Mouse (Mus musculus) liver, postnatal 0 days (tissue): ENCODE results near the gene Asah2.

Experiments
- CTCF ChIP-seq: sonication (generic); IDR thresholded peaks from 2 replicates; pipeline ENCODE4 v1.5.1; 2016; ENCODE audit warnings: antibody characterized with exemption, low read depth
- EP300 ChIP-seq: IDR thresholded peaks from 2 replicates; pipeline ENCODE4 v1.6.1; 2016; ENCODE audit warnings: antibody characterized with exemption, low read depth, mild to moderate bottlenecking

DNA sequence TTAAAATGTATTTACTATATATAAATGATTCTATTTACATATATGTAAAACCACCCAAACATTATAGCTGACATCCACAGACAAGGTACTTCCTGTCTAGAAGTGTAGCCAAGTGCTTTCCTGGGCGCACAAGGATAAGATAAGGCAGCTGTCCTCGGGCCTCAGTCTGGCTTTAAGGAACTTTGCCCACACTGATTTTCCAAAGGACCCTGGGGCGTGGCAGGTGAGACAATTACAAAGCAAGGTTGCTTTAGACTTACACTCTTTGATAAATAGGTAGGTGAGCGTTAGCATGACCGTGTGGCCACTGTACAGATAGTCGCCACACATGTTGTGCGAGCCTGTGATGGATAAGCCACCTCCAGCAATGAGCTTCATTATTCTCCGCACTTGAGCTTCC is 21.3 kb upstream of the Asah2 start:
- TF ChIP-seq CTCF (no peak), EP300 (no peak)
